Mouse (Mus musculus): ENCODE results near the gene Dhh. TPM values are rescaled to one million over a fixed set of nuclear protein-coding genes. Genes with fewer than 3 reads are reported as not detected.

Dhh gene
- polyA plus RNA-seq, 1 experiment from 2014 or later, result 4.6 TPM

DNA sequence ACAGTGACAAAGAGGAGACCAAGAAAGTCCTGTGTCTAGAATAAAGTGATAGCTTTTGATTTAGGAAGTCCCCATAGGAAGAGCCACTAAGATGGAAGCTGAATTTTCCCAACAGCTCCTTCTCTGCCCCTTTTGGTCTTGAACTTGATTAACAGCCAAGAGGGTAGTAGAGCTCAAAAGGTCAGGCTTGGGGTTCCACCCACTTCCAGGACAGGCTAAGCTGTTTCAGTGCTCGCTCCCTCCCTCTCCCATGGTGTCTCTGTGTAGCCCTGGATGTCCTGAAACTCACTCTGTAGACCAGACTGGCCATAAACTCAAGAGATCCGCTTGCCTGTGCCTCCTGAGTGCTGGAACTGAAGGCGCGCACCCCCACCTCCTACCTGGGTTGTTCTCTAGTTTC is 17.7 kb upstream of the Dhh start:
- peak overlapping the region; percentile 79 for H3K4me2 ChIP-seq
- H3K4me1 ChIP-seq (replicated peaks), result peaks cover 22% of the 10 kb centered on the region
- ATAC-seq (ENCODE audit: insufficient number of reproducible peaks, low FRiP score), result no peak
- no peaks in the 10 kb centered on the region for H3K27me3 ChIP-seq (replicated peaks)
- H3K36me3 ChIP-seq, result peaks cover 35% of the 10 kb centered on the region
- WGBS, result 87% methylated on average over 4 of the region's 4 CpGs
- no peaks in the 10 kb centered on the region for H3K9me3 ChIP-seq (replicated peaks)
- H3K4me3 ChIP-seq, result 0 out of 2 replicates have a peak overlapping the region, but pooled peaks have one; percentile 83
- peak overlapping the region; percentile 84; the same call in 1 of the 2 replicates for H3K9ac ChIP-seq
- H3K27ac ChIP-seq (ENCODE audit: poor library complexity, severe bottlenecking), result no peak overlapping the region

GRCm38 (mm10) chr15:98914903-98915302 is 16.6 kb upstream of the Dhh start:
- no peak overlapping the region for H3K4me2 ChIP-seq
- H3K4me3 ChIP-seq, result no peak overlapping the region
- peaks cover 46% of the 10 kb centered on the region for H3K36me3 ChIP-seq
- H3K27me3 ChIP-seq (replicated peaks), result no peaks in the 10 kb centered on the region
- ATAC-seq (ENCODE audit: insufficient number of reproducible peaks, low FRiP score), result no peak
- H3K9me3 ChIP-seq (replicated peaks), result no peaks in the 10 kb centered on the region
- WGBS, result 91% methylated on average over 6 of the region's 6 CpGs
- no peak overlapping the region for H3K9ac ChIP-seq
- H3K4me1 ChIP-seq (replicated peaks), result peaks cover 22% of the 10 kb centered on the region
- no peak overlapping the region for H3K27ac ChIP-seq (ENCODE audit: poor library complexity, severe bottlenecking)

DNA sequence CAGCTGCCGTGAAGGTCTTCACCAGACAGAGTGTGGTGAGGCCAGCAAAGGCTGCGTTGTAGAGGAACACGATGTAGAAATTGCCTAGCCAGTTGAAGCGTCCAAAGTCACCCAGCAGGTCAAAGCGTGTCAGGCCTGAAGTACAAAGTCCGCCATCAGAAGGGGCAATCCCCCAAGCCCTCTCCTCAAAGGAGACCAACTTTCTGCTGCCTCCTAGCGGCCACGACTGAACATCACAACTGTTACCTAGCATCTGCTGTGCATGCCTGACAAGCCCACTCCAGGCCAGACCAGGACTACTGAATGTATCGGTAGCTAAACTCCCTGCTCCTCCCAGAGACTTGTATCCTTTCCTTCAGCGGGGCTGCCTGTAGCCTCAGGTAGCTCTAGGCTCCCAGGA is 6.4 kb upstream of the Dhh start:
- H3K27ac ChIP-seq (ENCODE audit: poor library complexity, severe bottlenecking), result no peak overlapping the region
- no peak overlapping the region for H3K9ac ChIP-seq
- WGBS, result 27% methylated on average over 10 of the region's 10 CpGs
- no peak for ATAC-seq (ENCODE audit: insufficient number of reproducible peaks, low FRiP score)
- peaks cover 63% of the 10 kb centered on the region for H3K36me3 ChIP-seq
- H3K4me2 ChIP-seq, result no peak overlapping the region
- no peaks in the 10 kb centered on the region for H3K27me3 ChIP-seq (replicated peaks)
- H3K4me3 ChIP-seq, result no peak overlapping the region
- no peaks in the 10 kb centered on the region for H3K9me3 ChIP-seq (replicated peaks)
- H3K4me1 ChIP-seq (replicated peaks), result no peaks in the 10 kb centered on the region

GRCm38 (mm10) chr15:98902600-98902999 is 4.3 kb upstream of the Dhh start:
- no peak overlapping the region for H3K4me2 ChIP-seq
- H3K9me3 ChIP-seq (replicated peaks), result no peaks in the 10 kb centered on the region
- no peak overlapping the region for H3K27ac ChIP-seq (ENCODE audit: poor library complexity, severe bottlenecking)
- H3K9ac ChIP-seq, result no peak overlapping the region
- whole genome bisulfite sequencing, result 81% methylated on average over 2 of the region's 2 CpGs
- no peak overlapping the region for H3K4me3 ChIP-seq
- H3K27me3 ChIP-seq (replicated peaks), result peaks cover 16% of the 10 kb centered on the region
- H3K4me1 ChIP-seq (replicated peaks), result peaks cover 11% of the 10 kb centered on the region
- peaks cover 42% of the 10 kb centered on the region for H3K36me3 ChIP-seq
- no peak for ATAC-seq (ENCODE audit: insufficient number of reproducible peaks, low FRiP score)

- Histone ChIP-seq H3K4me1 (replicated peaks) (peaks cover 20% of the 10 kb centered on the region), H3K4me3 (no peak overlapping the region), H3K27ac (ENCODE audit: poor library complexity, severe bottlenecking) (no peak overlapping the region), H3K9me3 (replicated peaks) (no peaks in the 10 kb centered on the region), H3K27me3 (replicated peaks) (peaks cover 27% of the 10 kb centered on the region), H3K9ac (no peak overlapping the region), H3K4me2 (no peak overlapping the region), H3K36me3 (peaks cover 32% of the 10 kb centered on the region)
- 69% methylated on average over 1 of the region's 1 CpGs for WGBS
- ATAC-seq (ENCODE audit: insufficient number of reproducible peaks, low FRiP score), result no peak
Measured at GRCm38 (mm10) chr15:98901530-98901929, 3.2 kb upstream of the Dhh start.

GRCm38 (mm10) chr15:98897495-98897894 is 845 bp downstream of the Dhh start:
- H3K27ac ChIP-seq (ENCODE audit: poor library complexity, severe bottlenecking), result no peak overlapping the region
- peak; percentile 46; the same call in 1 of the 2 replicates for ATAC-seq (ENCODE audit: insufficient number of reproducible peaks, low FRiP score)
- H3K4me1 ChIP-seq (replicated peaks), result peaks cover 49% of the 10 kb centered on the region
- 2% methylated on average over 10 of the region's 10 CpGs for WGBS
- peak overlapping the region; percentile 55; the same call in 1 of the 2 replicates for H3K9ac ChIP-seq
- H3K4me2 ChIP-seq, result peak overlapping the region; percentile 88
- H3K27me3 ChIP-seq (replicated peaks), result peaks cover 67% of the 10 kb centered on the region
- no peaks in the 10 kb centered on the region for H3K36me3 ChIP-seq
- no peaks in the 10 kb centered on the region for H3K9me3 ChIP-seq (replicated peaks)
- peak overlapping the region; percentile 47 for H3K4me3 ChIP-seq

GRCm38 (mm10) chr15:98895635-98896589 is 2.4 kb downstream of the Dhh start:
- 2% methylated on average over 39 of the region's 41 CpGs for WGBS
- H3K9ac ChIP-seq, result peak overlapping the region; percentile 51
- peak overlapping the region; percentile 59 for H3K4me3 ChIP-seq
- peaks cover 73% of the 10 kb centered on the region for H3K27me3 ChIP-seq (replicated peaks)
- H3K36me3 ChIP-seq, result no peaks in the 10 kb centered on the region
- H3K4me2 ChIP-seq, result peak overlapping the region; percentile 95
- peak overlapping the region; percentile 51 for H3K27ac ChIP-seq (ENCODE audit: poor library complexity, severe bottlenecking)
- H3K9me3 ChIP-seq (replicated peaks), result no peaks in the 10 kb centered on the region
- H3K4me1 ChIP-seq (replicated peaks), result peaks cover 49% of the 10 kb centered on the region
- ATAC-seq (ENCODE audit: insufficient number of reproducible peaks, low FRiP score), result peak; percentile 42; the same call in 1 of the 2 replicates

- Histone ChIP-seq H3K4me2 (peak overlapping the region; percentile 95), H3K9ac (peak overlapping the region; percentile 64), H3K9me3 (replicated peaks) (no peaks in the 10 kb centered on the region), H3K4me3 (peak overlapping the region; percentile 59), H3K27ac (ENCODE audit: poor library complexity, severe bottlenecking) (peak overlapping the region; percentile 51; the same call in 1 of the 2 replicates), H3K36me3 (no peaks in the 10 kb centered on the region), H3K4me1 (replicated peaks) (peaks cover 49% of the 10 kb centered on the region), H3K27me3 (replicated peaks) (peaks cover 73% of the 10 kb centered on the region)
- WGBS, result 5% methylated on average over 38 of the region's 38 CpGs
- no peak; the same call in 1 of the 2 replicates for ATAC-seq (ENCODE audit: insufficient number of reproducible peaks, low FRiP score)
Measured at GRCm38 (mm10) chr15:98894746-98895634, 3.4 kb downstream of the Dhh start.

DNA sequence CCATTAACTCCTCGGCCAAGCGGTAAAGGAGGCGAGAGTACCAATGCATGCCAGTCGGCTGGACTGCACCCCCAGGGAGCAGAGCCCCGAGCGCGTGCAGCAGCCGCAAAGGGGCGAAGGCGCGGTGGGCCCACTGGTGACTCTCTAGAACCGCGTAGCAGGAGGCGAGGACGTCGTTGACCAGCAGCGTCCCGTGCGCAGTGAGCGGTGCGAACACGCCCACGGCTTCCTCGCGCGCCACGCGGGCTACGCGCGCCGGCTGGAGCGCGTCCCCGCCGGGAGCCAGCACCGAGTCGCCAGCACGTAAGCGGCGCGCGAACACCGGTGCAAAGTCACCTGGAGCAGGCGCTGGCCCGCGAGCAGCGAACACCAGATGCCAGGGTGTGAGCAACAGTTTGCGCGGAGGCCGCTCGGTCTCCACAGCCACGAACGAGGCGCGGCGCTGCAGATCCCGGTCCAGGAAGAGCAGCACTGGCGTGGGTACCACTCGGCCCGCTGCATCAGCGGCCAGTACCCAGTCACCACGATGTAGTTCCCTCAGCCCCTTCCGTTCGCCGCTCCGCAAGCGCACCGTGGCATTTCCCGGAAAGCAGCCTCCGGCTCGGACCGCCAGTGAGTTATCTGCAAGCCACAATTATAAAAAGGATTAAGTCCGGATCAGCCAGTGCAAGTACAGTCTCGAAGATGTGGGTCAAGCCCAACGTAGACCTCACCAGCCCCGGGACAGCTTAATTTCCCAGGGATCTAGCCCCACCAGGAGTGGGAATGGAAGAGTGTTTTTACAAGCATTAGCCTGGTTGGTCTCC is 4.2 kb downstream of the Dhh start, which contains the start of gene Rhebl1:
TSS of gene Rhebl1 (minus strand) at position 601 of the 806 bp plus-strand sequence.
- Histone ChIP-seq H3K4me2 (peak within 1 kb of the TSS; percentile 95), H3K9me3 (replicated peaks) (no peaks in the 10 kb centered on the region), H3K9ac (peak within 1 kb of the TSS; percentile 64), H3K27ac (ENCODE audit: poor library complexity, severe bottlenecking) (peak within 1 kb of the TSS; percentile 51; the same call in 1 of the 2 replicates), H3K36me3 (no peaks in the 10 kb centered on the region), H3K4me3 (peak within 1 kb of the TSS; percentile 59), H3K27me3 (replicated peaks) (peaks cover 70% of the 10 kb centered on the region), H3K4me1 (replicated peaks) (peaks cover 49% of the 10 kb centered on the region)
- WGBS, result 1% methylated on average over 77 of the region's 77 CpGs
- no peak for ATAC-seq (ENCODE audit: insufficient number of reproducible peaks, low FRiP score)

DNA sequence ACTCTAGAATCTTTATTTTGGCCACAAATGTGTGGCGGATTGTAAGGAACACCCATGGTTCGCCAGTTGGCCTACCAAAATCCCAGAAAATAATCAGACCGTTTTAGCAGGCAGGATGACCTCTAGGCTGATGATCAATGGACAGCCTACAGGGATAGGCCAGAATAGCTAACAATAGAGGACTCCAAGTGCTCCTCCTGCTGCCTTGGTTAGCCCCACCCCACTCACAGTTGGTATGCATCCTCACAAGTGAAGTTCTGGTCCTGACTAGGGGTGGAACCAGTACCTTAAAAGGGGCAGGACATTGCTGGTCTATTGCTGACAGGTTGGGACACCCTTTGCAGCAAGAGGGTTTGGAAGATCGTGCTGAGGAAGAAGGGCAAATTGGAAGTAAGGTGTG is 5.3 kb downstream of the Dhh start:
- peaks cover 60% of the 10 kb centered on the region for H3K27me3 ChIP-seq (replicated peaks)
- H3K4me3 ChIP-seq, result no peak overlapping the region

More for the DNA sequence above, 5.3 kb downstream of the Dhh start:
- no peak overlapping the region for H3K27ac ChIP-seq (ENCODE audit: poor library complexity, severe bottlenecking)
- H3K9me3 ChIP-seq (replicated peaks), result no peaks in the 10 kb centered on the region
- H3K9ac ChIP-seq, result no peak overlapping the region
- H3K4me2 ChIP-seq, result peak overlapping the region; percentile 95; the same call in 1 of the 2 replicates
- peaks cover 42% of the 10 kb centered on the region for H3K4me1 ChIP-seq (replicated peaks)
- WGBS, result 56% methylated on average over 4 of the region's 4 CpGs
- ATAC-seq (ENCODE audit: insufficient number of reproducible peaks, low FRiP score), result no peak
- H3K36me3 ChIP-seq, result no peaks in the 10 kb centered on the region
